Mouse (Mus musculus): ENCODE data around the gene AU018091.

DNA sequence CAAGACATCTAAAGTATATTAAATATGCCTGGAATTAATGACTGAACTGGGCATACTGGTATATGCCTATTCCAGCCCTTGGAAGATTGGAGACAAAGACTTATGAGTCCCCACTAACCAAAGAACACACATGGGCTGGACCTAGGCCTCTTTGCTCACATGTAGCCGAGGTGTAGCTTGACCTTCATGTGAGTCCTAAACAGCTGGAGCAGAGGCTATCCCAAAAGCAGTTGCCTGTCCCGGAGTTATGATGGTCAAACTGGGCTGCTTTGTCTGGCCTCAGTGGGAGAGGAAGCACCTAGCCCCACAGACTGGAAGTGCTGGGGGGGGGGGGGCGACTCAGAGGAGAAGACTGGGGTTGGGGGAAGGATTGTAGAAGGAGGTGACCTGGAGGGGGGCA lies 47.3 kb upstream of the AU018091 start:
- TF ChIP-seq CTCF (conservative IDR thresholded peaks at IDR 0.05; ENCODE audit: low read length) (no peak), NANOG (IDR thresholded peaks at IDR 0.05; ENCODE audit: borderline replicate concordance, low read length) (peak; percentile 42; the same call in 1 of the 2 replicates)
